Mouse (Mus musculus): ENCODE data around the gene Mapt. TPM values are rescaled to one million over a fixed set of nuclear protein-coding genes. Genes with fewer than 3 reads are reported as not detected.

Mapt gene
- total and polyA plus RNA-seq, 3 experiments: 59.1 to 270 (median 95.3) TPM

Small RNAs within 50 kb of the gene (microRNA-seq; reads per million reads assigned to microRNA genes)
- 0 reads per million in 2 experiments for gene Gm47310

Other genes with a start within 250 kb of the Mapt start
- gene Crhr1, start 98.5 kb upstream of the Mapt start, total RNA-seq (2021): not detected
- gene Crhr1, start 98.5 kb upstream of the Mapt start, polyA plus RNA-seq (2012; rRNA removed): 0.11 TPM in 1 of 2 replicates, not detected in the other
- gene Sppl2c, start 45.1 kb upstream of the Mapt start, total RNA-seq (2021): not detected
- not detected in 2 replicates for gene Sppl2c, start 45.1 kb upstream of the Mapt start, polyA plus RNA-seq (2012; rRNA removed)
- gene Kansl1, start 237.5 kb downstream of the Mapt start, total RNA-seq (2021): 10 to 100 TPM; 45.1 to 53.3 TPM
- 128 and 133 TPM in 2 replicates for gene Kansl1, start 237.5 kb downstream of the Mapt start, polyA plus RNA-seq (2012; rRNA removed)

All from adrenal gland, adult 2 months (tissue).